Mouse (Mus musculus): ENCODE results near the gene Lce1h. TPM values are rescaled to one million over a fixed set of nuclear protein-coding genes. Genes with fewer than 3 reads are reported as not detected.

Lce1h gene
- not detected for total RNA-seq (2021)
- long read RNA-seq, experiment 1: 0 reads
- long read RNA-seq, experiment 2: 0 reads

DNA sequence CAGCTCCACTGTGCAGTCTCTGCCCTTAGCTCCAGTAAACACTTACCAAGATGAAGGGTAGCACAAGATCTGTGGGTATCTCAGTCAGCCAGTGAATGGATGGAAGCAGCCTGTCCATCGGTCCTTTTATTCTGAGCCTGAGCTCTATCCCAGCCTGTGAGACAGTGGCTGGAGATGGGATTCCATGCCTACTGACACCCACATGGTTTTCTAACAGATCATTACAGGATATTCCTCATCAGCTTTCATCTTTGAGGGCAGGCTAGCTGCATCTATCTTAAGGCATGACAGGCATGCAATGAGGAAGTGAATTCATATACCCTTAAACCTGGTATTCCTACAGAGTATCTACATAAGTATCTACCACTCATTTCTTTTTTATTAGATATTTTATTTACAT, at the start of gene Lce1h:
Gene Lce1h (minus strand): TSS at position 101 of the 400 bp plus-strand sequence.
- intact Hi-C loops (cut with DNase I): no loop called here
- no peak for DNase-seq (ENCODE audit: low spot score in 2 of 2)

DNA sequence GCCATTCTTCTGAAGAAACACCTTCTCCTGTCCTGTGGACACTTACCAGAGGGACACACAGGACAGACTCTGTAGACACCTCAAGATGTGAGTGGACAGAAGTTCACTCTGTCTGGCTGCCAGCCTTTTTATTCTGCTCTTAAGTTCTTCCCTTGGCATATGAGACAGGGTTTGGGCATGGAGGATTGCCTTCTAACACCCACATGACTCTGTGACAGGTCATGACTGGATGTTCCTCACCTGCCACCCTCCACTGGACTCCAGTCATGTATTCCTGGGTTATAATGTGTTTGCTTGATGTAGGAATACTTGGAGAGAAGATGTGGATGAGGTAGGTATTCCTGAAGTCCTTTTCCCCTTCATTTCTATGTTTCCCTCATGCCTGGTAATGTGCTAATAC, 42.9 kb upstream of the Lce1h start, which contains the start of gene Lce1k:
Gene Lce1k (minus strand): TSS at position 101 of the 400 bp plus-strand sequence.
- no peak for DNase-seq (ENCODE audit: low spot score in 2 of 2)

DNA sequence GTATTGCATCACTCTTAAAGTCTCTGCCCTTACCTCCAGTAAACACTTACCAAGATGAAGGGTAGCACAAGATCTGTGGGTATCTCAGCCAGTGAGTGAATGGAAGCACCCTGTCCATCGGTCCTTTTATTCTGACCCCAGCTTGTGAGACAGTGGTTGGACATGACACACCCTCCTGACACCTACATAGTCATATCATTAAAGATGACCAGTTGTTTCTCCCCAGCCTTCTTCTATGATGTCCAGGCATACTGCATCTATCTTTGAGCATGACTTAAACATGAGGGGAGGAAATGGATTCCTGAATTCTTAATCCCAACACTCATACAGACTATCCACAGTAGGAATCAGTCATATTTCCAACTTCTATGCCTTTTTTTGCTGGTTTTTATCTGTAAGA, 25.5 kb upstream of the Lce1h start, which contains the start of gene Lce1j:
Gene Lce1j (minus strand): TSS at position 101 of the 400 bp plus-strand sequence.
- no peak for DNase-seq (ENCODE audit: low spot score in 2 of 2)
- intact Hi-C loops (cut with DNase I): no loop called here

More for the DNA sequence above, 42.9 kb upstream of the Lce1h start, which contains the start of gene Lce1k:
- intact Hi-C loops (cut with DNase I): no loop called here

DNA sequence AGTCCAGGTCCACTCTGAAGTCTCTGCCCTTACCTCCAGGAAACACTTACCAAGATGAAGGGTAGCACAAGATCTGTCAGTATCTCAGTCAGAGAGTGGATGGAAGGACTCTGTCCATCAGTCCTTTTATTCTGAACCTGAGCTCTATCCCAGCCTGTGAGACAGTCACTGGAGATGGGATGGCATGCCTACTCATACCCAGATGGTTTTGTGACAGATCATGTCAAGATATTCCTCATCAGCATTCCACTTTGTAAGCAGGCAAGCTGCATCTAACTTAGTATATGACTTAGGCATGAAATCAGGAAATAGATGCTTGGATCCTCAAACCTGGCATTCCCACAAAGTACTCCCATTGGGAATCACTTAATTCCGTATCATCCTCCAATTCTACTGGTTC, 13.9 kb upstream of the Lce1h start, which contains the start of gene Lce1i:
Gene Lce1i (minus strand): TSS at position 101 of the 400 bp plus-strand sequence.
- no peak for DNase-seq (ENCODE audit: low spot score in 2 of 2)
- intact Hi-C loops (cut with DNase I): no loop called here

DNA sequence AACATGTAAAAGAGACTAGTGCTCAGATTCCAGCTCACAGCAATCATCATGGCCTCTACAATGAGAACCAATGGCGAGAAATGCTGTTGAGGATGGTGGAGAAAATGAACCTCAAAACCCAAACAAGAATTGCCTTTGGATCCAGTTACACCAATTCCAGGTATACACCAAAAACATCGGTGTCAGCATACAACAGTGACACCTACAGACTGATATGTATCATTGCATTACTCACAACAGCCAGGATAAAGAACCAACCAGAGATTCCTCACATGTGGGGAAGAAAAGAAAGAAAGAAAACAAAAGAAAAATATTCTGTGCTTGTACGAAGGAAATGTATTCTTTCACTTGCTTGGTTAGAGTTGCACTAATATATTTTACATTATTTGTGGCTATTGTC, 6.7 kb upstream of the Lce1h start:
- no peak for DNase-seq (ENCODE audit: low spot score in 2 of 2)
- intact Hi-C loops (cut with DNase I): no loop called here

DNA sequence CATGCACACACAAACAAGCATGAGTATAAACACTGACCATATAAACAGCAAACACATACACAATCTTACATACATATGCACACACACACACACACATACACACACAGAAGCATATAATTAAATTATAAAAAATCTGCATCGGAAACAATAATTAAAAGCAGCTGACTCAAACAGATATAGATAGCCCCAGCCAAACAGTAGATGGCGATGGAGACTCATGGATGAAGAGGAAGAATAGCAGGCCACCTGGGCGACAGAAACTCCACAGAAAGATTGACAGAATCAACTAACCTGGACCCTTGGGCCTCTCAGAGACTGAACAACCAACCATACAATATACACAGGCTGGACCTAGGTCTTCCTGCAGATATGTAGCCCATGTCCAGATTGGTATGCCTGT, 11.7 kb downstream of the Lce1h start:
- intact Hi-C loops (cut with DNase I): no loop called here
- no peak for DNase-seq (ENCODE audit: low spot score in 2 of 2)

DNA sequence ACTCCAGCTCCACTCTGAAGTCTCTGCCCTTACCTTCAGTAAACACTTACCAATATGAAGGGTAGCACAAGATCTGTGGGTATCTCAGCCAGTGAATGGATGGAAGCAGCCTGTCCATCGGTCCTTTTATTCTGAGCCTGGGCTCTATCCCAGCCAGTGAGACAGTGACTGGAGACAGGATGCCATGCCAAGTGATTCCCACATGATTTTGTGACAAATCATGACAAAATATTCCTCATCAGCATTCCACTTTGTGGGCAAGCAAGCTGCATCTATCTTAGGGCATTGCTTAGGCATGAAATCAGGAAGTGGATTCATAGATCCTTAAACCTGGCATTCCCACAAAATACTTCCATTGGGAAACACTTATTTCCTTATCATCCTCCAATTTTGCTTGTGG, 12.6 kb downstream of the Lce1h start, which contains the start of gene Lce1g:
Gene Lce1g (minus strand): TSS at position 101 of the 400 bp plus-strand sequence.
- intact Hi-C loops (cut with DNase I): no loop called here
- DNase-seq (ENCODE audit: low spot score in 2 of 2): no peak

DNA sequence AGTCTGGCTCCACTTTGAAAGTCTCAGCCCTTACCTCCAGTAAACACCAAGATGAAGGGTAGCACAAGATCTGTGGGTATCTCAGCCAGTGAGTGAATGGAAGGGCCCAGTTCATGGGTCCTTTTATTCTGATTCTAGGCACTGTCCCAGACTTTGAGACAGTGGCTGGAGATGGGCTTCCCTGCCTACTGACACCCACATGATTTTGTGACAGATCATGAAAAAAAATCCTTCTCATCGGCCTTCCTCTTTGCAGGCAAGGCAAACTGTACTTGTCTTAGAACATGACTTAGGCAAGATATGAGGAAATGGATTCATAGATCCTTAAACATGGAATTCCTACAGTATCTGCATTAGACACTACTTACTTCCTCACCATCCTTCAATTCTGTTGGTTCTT, 25.9 kb downstream of the Lce1h start, which contains the start of gene Gm38119:
Gene Gm38119 (minus strand): TSS at position 101 of the 400 bp plus-strand sequence.
- intact Hi-C loops (cut with DNase I): no loop called here
- no peak for DNase-seq (ENCODE audit: low spot score in 2 of 2)

DNA sequence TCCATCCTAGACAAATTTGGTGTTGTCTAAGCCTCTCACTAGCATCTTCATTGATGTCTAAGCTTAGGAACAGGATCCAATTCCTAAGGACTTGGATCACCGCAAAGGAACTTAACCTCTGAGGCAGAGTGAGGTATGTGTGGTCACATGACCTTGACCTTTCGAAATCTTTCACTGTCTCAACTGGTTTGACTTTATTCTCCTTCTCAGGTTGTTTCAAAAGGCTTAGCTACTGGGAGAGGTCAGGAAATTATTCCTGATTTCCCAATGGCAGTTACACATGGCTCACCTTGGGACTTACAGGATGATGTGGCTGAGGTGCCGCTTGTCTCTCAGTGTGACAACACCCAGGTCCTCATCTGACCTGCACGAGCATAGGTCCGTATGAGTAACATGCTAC, 42.2 kb downstream of the Lce1h start:
- intact Hi-C loops (cut with DNase I): no loop called here
- DNase-seq (ENCODE audit: low spot score in 2 of 2): no peak

DNA sequence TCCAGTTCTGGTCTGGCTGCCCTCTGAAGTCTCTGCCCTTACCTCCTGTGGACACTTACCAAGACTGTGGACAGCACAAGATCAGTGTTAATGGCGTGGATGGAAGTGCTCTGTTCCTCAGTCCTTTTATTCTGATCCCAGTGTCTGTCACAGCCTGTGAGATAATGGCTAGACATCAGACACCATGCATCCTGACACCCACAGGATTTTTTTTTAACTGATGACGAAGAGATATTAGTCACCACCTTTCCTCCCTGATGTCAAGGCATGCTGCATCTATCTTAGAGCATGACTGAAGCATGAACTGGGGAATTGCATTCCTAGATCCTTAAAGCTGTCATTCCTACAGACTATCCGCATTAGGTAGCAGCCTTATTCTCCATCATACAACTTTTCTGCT, 44.6 kb downstream of the Lce1h start, which contains the start of gene Lce1f:
Gene Lce1f (minus strand): TSS at position 101 of the 400 bp plus-strand sequence.
- intact Hi-C loops (cut with DNase I): no loop called here

DNA sequence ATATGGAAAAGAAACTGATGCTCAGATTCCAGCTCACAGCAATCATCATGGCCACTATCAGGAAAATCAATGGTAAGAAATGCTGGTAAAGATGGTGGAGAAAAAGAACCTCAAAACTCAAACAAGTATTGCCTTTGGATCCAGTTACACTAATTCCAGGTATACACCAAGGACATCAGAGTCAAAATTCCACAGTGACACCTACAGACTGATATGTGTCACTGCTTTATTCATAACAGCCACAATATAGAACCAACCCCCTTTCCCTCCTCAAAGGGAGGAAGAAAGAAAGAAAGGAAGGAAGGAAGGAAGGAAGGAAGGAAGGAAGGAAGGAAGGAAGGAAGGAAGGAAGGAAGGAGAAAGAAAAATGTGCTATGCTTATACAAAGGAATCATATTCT, 49.7 kb downstream of the Lce1h start:
- intact Hi-C loops (cut with DNase I): no loop called here
- DNase-seq (ENCODE audit: low spot score in 2 of 2): no peak

More for the DNA sequence above, 44.6 kb downstream of the Lce1h start, which contains the start of gene Lce1f:
- DNase-seq (ENCODE audit: low spot score in 2 of 2): no peak

Other genes starting within 250 kb of the Lce1h start
- not detected for gene 2310046K23Rik, start 230.6 kb downstream of the Lce1h start, total RNA-seq (2021)
- gene Ivl, start 191.3 kb downstream of the Lce1h start, total RNA-seq (2021): not detected
- gene Smcp, start 176.1 kb downstream of the Lce1h start, total RNA-seq (2021): not detected
- gene 2210017I01Rik, start 157.6 kb downstream of the Lce1h start, total RNA-seq (2021): not detected
- not detected for gene Lce6a, start 143.4 kb downstream of the Lce1h start, total RNA-seq (2021)
- not detected for gene Lce1a1, start 116.8 kb downstream of the Lce1h start, total RNA-seq (2021)
- gene Lce1b, start 108.1 kb downstream of the Lce1h start, total RNA-seq (2021): not detected
- gene Lce1a2, start 94.8 kb downstream of the Lce1h start, total RNA-seq (2021): not detected
- gene Lce1c, start 85.8 kb downstream of the Lce1h start, total RNA-seq (2021): not detected
- gene Lce1d, start 77.9 kb downstream of the Lce1h start, total RNA-seq (2021): not detected
- gene Lce1e, start 56.0 kb downstream of the Lce1h start, total RNA-seq (2021): not detected
- gene Lce1f, start 44.7 kb downstream of the Lce1h start, total RNA-seq (2021): not detected
- not detected for gene Gm38119, start 26.0 kb downstream of the Lce1h start, total RNA-seq (2021)
- gene Lce1g, start 12.7 kb downstream of the Lce1h start, total RNA-seq (2021): not detected
- gene Lce1i, start 13.8 kb upstream of the Lce1h start, total RNA-seq (2021): not detected
- not detected for gene Lce1j, start 25.4 kb upstream of the Lce1h start, total RNA-seq (2021)
- not detected for gene Lce1k, start 42.8 kb upstream of the Lce1h start, total RNA-seq (2021)
- not detected for gene Kprp, start 62.2 kb upstream of the Lce1h start, total RNA-seq (2021)
- not detected for gene Lce1l, start 86.2 kb upstream of the Lce1h start, total RNA-seq (2021)
- not detected for gene 2310050C09Rik, start 105.2 kb upstream of the Lce1h start, total RNA-seq (2021)
- not detected for gene Lce3a, start 161.2 kb upstream of the Lce1h start, total RNA-seq (2021)
- not detected for gene Lce3b, start 167.9 kb upstream of the Lce1h start, total RNA-seq (2021)
- gene Lce3c, start 179.4 kb upstream of the Lce1h start, total RNA-seq (2021): not detected
- gene Lce3d, start 192.3 kb upstream of the Lce1h start, total RNA-seq (2021): not detected
- gene Lce3e, start 202.0 kb upstream of the Lce1h start, total RNA-seq (2021): not detected
- not detected for gene Lce3f, start 227.2 kb upstream of the Lce1h start, total RNA-seq (2021)